Mouse (Mus musculus): ENCODE data around the gene Mturn.

The Mturn gene

DNA sequence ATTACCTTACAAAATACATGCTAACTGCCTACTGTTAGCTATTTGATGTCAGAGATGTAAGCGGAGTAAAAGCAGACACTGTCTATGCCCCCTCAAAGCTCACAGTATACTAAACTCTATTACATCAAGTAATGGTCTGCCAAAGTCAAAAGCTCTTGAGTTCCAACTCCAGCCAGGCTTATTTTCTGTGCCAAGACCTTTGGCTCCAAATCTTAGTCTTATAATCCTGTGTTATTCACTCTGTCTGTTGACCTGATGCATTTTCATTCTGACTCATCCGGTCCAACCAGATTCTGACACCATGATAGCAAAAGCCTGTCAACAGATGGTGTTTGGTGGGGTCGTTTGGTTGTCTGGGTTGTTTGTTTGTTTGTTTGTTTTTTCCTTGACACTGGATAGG lies 50.3 kb downstream of the Mturn start:
- no peak for DNase-seq (ENCODE audit: low read depth, low spot score)

DNA sequence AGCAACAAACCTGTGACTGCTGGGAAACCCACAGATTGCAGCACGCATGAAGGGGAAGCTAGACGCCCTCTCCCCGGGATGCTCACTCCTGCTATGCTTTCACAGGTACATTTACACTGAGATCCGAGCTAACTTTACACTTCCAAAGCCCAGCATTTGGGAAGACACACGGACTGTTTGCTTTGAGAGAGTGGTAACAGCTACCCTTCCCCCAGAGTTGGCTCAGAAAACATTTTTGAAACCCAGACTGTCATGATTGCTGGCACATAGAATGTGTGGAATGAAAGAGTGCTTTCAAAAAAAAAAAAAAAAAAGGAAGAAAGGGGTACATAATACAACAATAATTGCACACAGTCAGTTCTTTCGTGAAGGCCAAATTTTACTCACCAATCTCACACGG lies 51.3 kb downstream of the Mturn start:
- no peak for DNase-seq (ENCODE audit: low read depth, low spot score)

- DNase-seq (ENCODE audit: low read depth, low spot score) = no peak
Observed at GRCm38 (mm10) chr6:54736126-54736525, 54.7 kb downstream of the Mturn start.

DNA sequence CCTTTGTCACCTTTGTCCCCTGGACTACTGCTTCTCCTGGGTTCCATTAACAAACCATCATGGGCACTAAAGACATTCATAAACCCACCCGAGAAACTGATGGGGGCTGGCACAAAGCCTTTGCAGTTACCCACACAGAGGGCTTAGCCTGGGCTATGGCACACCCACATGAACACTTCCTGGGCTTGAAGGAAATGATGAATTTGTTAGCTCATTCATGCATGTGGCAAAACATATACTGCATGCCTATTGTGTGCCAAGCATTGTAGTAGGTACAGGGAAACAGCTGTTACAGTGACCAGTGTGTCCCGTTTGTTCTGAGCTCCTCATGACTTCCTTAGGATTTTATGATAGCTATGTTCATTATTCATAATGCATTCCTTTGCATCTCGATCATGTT lies 55.8 kb downstream of the Mturn start:
- no peak for DNase-seq (ENCODE audit: low read depth, low spot score)

DNA sequence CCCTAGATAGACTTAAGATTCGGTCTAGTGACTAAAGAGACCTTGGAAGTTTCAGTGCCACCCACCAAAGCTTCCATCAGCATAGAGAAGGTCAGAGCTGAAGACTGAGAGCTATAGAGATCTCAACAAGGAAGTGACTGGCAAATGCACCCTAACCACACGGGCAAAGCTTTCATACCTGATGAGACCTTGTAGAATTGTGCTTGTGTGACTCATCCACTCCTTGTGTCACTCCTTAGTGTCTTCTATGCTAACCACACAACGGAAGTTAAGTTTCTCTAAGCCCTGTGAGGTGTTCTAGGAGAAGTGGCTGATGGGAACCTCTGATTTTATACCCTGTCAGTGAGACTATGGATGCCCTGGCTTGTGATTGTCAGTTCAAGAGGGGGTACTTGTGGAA lies 56.3 kb downstream of the Mturn start:
- DNase-seq (ENCODE audit: low read depth, low spot score) = no peak

DNA sequence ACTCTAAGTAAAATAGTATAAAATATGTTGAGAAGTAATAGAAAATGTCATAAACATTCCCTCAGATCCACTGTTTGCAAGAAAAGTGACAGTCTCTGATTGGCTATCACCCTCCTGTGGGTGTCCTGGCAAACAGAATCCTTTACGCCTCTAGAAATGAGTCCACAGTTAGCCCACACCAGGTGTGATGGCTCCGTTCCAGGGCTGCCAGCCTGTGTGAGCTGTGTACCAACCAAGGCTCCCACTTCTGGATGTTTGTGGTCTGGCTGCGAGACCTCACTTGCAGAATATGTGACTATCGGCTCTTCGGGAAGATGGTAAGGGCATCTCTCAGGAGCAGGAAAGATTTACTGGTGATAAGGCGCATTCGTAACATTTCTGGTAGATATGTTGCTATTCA lies 67.6 kb downstream of the Mturn start:
- DNase-seq (ENCODE audit: low read depth, low spot score) = no peak

DNA sequence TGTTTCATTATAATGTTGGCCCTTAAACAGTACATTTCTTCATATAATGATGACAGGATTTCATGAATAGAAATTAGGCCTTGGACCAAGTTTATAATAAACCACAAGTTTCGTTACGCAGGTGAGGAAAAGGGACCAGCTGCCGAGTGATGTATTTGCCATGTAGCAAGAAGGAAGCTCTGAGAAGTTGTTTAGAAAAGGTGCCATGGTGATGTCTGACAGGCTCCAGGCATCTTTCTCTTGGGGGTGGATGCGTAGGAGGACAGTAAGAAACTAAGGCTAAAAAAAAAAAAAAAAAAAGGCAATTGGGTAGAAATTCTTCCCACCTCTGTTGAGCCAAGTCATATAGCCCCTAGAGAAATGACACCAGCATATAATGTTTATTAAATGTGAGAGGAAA lies 70.2 kb downstream of the Mturn start:
- no peak for DNase-seq (ENCODE audit: low read depth, low spot score)

DNA sequence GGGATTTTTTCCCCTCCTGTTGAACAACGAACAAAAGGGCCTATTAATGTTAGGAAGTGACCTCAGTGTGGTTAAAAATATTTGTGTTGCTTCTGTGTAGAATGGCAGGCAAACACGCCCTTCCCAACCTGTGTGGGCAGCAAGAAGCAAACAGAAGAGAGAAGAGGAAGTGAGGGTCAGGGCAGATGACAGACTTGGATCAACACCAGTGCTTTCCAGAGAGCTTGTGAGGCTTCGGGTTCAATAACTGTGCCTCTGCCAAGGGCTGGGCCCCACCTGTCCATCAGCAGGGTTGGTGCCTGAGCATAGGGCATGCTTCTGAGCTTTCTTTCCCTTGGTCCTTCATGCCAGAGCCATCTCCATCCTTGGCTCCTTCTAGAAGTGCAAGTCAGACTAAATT lies 70.7 kb downstream of the Mturn start:
- DNase-seq (ENCODE audit: low read depth, low spot score) = no peak

All from ZHBTc4 (cell line).